Mouse (Mus musculus) layer of hippocampus, postnatal 25 days (tissue): ENCODE data around the gene Plk1. TPM values are rescaled to one million over a fixed set of nuclear protein-coding genes. Genes with fewer than 3 reads are reported as not detected.

Experiments used
- DNase-seq, 2 experiments: peaks; one replicate each; pipeline ENCODE4 v3.0.0; 2022; ENCODE audit warnings: mixed read lengths in 2 of 2, low spot score in 1 of 2; ENCODE audit errors: extremely low spot score in 1 of 2
- total RNA-seq, 2 experiments: library from RNA; stranded (reverse); gene quantifications; 2 replicates each; pipeline ENCODE4 v1.2.3; 2021

Plk1 gene
- 1 to 10 TPM; 1.9 to 2.1 TPM for total RNA-seq

- DNase-seq = peak; percentile 60 to 71
These were observed at the start of gene Plk1 for GRCm38 (mm10) chr7:122158915-122159902. Gene Plk1, plus strand, starts transcription at chr7:122159439.

GRCm38 (mm10) chr7:122123518-122123917, 35.7 kb upstream of the Plk1 start:
- DNase-seq = no peak

DNA sequence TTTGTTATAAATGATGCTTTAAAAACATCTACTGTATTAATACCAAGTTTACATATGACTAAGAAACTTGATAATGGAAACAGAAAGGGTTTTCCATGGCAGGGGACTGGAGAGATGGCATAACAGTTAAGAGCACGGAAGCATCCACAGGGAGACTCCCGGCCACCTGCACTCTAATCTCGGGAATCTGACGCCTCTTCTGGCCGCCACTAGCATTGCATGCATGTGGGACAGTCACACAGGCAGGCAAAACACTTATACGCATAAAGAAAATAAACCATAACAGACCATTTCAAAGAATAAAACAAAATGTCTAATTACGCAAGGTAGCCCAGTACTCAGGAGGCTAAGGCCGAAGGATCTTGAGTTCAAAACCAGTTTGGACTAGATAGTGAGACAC, 33.6 kb upstream of the Plk1 start:
- no peak for DNase-seq

- DNase-seq = no peak
These were observed 32.3 kb upstream of the Plk1 start for GRCm38 (mm10) chr7:122126946-122127345.

GRCm38 (mm10) chr7:122131834-122132233, 27.4 kb upstream of the Plk1 start:
- DNase-seq = no peak

DNA sequence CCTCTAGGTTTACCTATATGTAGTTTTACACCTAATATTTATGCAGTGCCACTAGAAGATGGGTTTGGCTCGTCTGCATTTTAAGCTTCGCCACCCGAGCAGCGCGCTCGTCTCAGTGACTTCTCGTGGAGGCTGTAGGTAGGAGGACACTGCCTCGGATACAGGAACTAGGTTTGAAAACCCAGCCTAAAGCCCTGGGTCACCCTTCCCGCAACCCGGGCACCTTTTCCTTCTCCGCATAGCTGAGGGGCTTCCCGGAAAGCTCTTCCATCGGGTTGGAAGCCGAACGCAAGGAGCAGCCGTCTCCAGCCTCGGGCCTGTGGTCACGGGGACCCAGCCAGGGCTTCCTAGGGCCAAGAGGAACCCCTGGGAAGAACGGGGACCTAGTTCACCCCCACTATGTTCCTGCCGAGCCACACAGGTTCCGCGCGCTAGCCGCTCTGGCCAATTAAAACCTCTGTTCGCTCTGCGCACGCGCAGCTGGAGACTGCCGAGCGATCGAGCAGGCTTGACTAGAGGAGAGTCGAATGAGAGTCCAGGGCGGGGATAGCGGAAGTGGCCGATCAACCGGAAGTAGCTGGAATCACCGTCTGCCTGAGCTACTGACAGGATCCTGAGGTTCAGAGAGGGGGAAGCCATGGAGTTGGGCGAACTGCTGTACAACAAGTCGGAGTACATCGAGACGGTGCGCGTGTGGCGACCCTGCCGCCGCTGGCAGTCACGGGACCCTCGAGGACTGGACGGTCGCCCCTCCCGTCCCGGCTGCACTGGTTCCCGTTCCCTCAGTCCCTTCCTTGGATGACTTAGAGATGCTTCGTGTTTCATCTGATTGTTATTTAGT, 26.5 kb upstream of the Plk1 start, which contains the start of the genes Palb2 and Dctn5:
TSS of gene Palb2 (minus strand) at position 489 of the 841 bp plus-strand sequence.
TSS of gene Dctn5 (plus strand) at position 545 of the 841 bp plus-strand sequence.
- peak; percentile 95 to 97 for DNase-seq

GRCm38 (mm10) chr7:122133338-122133625, 26.0 kb upstream of the Plk1 start:
- DNase-seq = no peak

DNA sequence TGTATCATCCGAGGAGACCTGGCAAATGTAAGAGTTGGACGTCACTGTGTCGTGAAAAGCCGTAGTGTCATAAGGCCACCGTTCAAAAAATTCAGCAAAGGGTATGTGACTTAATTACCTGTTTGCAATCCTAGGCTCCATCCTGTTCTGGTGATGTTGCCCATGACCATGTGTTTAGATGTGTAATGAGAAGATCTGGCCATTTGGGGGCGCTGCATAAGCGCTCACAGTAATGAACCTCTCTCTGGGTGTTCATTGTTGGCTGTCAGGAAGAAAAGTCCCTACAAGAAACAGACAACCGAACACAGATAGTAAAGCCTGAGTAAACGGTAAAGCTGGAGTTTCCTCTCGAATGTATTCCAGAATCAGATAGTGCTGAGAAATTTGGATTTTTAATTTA, 24.2 kb upstream of the Plk1 start:
- peak in 1 of 2 experiments; percentile 32 for DNase-seq

GRCm38 (mm10) chr7:122137071-122137470, 22.2 kb upstream of the Plk1 start:
- no peak for DNase-seq

- DNase-seq = no peak
These were observed 21.0 kb upstream of the Plk1 start for GRCm38 (mm10) chr7:122138190-122138589.

DNA sequence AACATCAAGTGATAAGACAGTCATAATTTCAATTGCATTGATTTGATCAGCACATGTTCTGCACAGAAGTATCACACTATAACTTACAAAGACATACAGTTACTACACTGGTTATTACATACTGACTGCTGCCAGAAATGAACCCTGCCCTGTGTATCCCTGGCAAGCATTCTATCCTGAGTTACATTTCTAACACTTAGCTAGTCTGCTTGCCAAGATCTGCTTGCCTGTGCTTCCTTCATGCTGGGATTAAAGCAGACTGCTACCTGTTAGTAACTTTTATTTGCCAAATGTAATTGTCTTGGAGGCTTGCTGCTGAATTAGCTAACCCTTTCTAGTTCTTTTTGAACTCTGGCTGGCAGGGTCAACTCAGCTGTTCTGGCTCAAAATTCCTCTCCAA, 18.2 kb upstream of the Plk1 start:
- no peak for DNase-seq

GRCm38 (mm10) chr7:122152473-122152872, 6.8 kb upstream of the Plk1 start:
- no peak for DNase-seq

- DNase-seq = no peak
These were observed 751 bp upstream of the Plk1 start for GRCm38 (mm10) chr7:122158488-122158887.

GRCm38 (mm10) chr7:122160037-122160436, 798 bp downstream of the Plk1 start:
- DNase-seq = no peak

DNA sequence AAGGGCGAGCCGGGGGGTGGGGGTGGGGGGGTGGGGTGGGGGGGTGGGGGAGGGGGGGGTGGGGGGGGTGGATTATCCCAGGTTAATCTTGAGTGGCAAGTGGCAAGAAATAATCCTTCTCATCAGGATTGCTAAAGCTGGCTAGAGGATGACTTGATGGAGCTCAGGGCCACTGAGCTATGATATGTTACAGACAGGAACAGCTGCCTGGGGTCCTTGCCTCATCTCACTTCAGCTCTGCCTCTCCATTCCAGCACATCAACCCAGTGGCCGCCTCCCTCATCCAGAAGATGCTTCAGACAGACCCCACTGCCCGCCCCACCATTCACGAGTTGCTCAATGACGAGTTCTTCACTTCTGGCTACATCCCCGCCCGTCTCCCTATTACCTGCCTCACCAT, 4.5 kb downstream of the Plk1 start:
- DNase-seq = no peak

GRCm38 (mm10) chr7:122167203-122167602, 8.0 kb downstream of the Plk1 start:
- no peak for DNase-seq

DNA sequence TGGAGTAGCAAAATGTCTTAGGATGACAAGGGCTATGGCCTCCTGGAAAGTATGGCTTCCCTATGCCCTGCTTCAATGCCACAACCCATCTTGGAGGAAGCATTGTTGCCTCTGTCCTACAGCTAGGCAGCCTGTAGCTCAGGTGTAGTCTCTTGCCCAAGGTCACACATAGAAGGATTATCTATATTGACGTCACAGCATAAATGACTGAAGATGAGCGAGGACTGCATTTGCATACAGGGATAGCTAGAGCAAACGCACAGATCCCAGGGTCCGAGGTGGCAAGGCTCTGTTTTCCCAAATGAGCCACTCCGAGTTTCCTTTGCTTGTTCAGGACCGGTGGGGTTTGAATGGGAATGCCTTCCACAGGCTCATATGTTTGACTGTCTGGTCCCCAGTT, 11.5 kb downstream of the Plk1 start:
- DNase-seq = no peak

DNA sequence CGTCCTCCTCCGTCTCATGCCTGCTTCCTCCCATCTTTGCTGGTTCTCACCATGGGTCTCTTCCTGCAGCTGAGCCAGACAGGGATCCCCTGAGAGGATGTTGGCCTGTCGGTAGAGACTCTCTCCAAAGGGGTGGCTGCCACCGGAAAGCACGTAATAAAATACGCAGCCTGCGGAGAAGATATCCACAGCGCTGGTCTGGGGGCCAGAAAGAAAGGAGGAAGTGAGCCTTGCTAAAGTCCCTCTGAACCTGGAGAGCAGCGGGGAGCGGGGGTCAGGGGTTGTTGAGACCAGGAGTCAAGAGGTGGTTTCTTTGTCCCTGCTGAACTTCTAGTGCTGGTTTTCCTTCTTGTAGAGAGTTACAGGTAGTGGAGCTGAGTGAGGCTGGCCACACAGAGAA, 12.4 kb downstream of the Plk1 start:
- no peak for DNase-seq

GRCm38 (mm10) chr7:122180720-122181119, 21.5 kb downstream of the Plk1 start:
- no peak for DNase-seq

DNA sequence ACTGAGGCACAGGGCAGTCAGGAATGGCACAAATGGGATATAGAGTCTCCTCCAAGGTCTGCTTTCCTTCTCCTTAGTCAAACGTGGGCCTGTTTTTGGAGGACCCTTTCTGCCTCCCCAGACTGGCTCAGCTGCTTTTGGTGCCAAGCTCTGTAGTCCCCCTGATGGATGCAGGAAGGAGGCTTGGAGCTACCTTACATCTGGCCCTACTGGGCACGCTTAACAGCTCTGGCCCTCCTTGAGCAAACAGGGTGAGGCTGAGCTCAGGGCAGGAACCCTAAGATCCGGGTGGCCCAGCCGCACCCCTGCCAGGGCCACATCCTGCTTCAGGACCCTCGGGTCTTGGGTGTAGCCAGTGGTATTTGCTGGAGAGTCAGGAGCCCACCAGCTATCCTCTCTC, 25.3 kb downstream of the Plk1 start:
- no peak for DNase-seq

- no peak for DNase-seq
These were observed 26.8 kb downstream of the Plk1 start, which contains the start of gene Ern2 for GRCm38 (mm10) chr7:122186043-122186442. Gene Ern2, minus strand, starts transcription at chr7:122186207.
